Mouse (Mus musculus) stomach, postnatal 0 days (tissue): ENCODE data around the gene Cox8b.
"Not testable (repeated sequence)": the region's sequence is repeated elsewhere in the genome, so short reads cannot be mapped to it uniquely, and the experiment has no call there.

ENCODE experiments used
- CTCF ChIP-seq: IDR thresholded peaks from 2 replicates; pipeline ENCODE4 v1.5.1; 2016; ENCODE audit warnings: antibody characterized with exemption, low read depth, mild to moderate bottlenecking, moderate library complexity
- EP300 ChIP-seq: optimal IDR thresholded peaks from 2 replicates; pipeline ENCODE3; 2016; ENCODE audit warnings: antibody characterized with exemption

GRCm38 (mm10) chr7:140890636-140891035, 9.6 kb downstream of the Cox8b start:
- TF ChIP-seq CTCF, EP300: not testable (repeated sequence)
